Mouse (Mus musculus) midbrain, embryonic 10.5 days (tissue): ENCODE measurements around the gene Klrc1. TPM values are rescaled to one million over a fixed set of nuclear protein-coding genes. Genes with fewer than 3 reads are reported as not detected.
"Not testable (repeated sequence)": the region's sequence is repeated elsewhere in the genome, so short reads cannot be mapped to it uniquely, and the experiment has no call there.

ENCODE experiments used
- DNase-seq: peaks from one replicate; pipeline ENCODE4 v3.0.0-alpha.2; 2017; ENCODE audit warnings: low spot score
- H3K27ac ChIP-seq: fragments of 300-500 bp; sonication (generic); replicated peaks from 2 replicates; pipeline ENCODE4 v1.5.1; 2016; ENCODE audit warnings: mild to moderate bottlenecking
- H3K27me3 ChIP-seq: fragments of 300-500 bp; sonication (generic); 2 replicates; pipeline ENCODE4 v1.6.1; 2016; ENCODE audit warnings: low read depth, mild to moderate bottlenecking; ENCODE audit not compliant: poor library complexity, severe bottlenecking
- H3K36me3 ChIP-seq: fragments of 300-500 bp; sonication (generic); 2 replicates; pipeline ENCODE4 v1.6.1; 2016; ENCODE audit warnings: mild to moderate bottlenecking, moderate library complexity
- H3K4me1 ChIP-seq: fragments of 300-500 bp; sonication (generic); 2 replicates; pipeline ENCODE4 v1.6.1; 2016
- H3K4me3 ChIP-seq: fragments of 300-500 bp; sonication (generic); 2 replicates; pipeline ENCODE4 v1.5.1; 2016; ENCODE audit warnings: mild to moderate bottlenecking, moderate library complexity
- H3K9me3 ChIP-seq: fragments of 300-500 bp; sonication (generic); replicated peaks from 2 replicates; pipeline ENCODE4 v1.6.1; 2016; ENCODE audit warnings: mild to moderate bottlenecking
- WGBS: fragments of 180-500 bp; shearing (Covaris S2); methylation state at CpG from one replicate; pipeline ENCODE4 v1.1.7; 2016; 5-methylcytosine and 5-hydroxymethylcytosine counted together
- polyA plus RNA-seq: library from polyadenylated mRNA; unstranded; fragments of >200 nt; fragmentation: Nextera tagmentation; extraction: Ambion mirVana; gene quantifications from 2 replicates; pipeline ENCODE4 v1.2.1, GENCODE M21; 2016

The Klrc1 gene
- not detected in 2 replicates for polyA plus RNA-seq

GRCm38 (mm10) chr6:129678873-129679272 is at the start of gene Klrc1:
TSS of gene Klrc1 (minus strand) at chr6:129678973.
- H3K4me1 ChIP-seq: no peaks in the 10 kb centered on the region
- DNase-seq: no peak
- H3K4me3 ChIP-seq: no peak within 1 kb of the TSS
- H3K27ac ChIP-seq: no peak within 1 kb of the TSS
- H3K27me3 ChIP-seq: no peaks in the 10 kb centered on the region
- H3K36me3 ChIP-seq: no peaks in the 10 kb centered on the region
- H3K9me3 ChIP-seq: no peaks in the 10 kb centered on the region
- WGBS: 81% methylated on average over 3 of the region's 3 CpGs

- no peak for DNase-seq
- Histone ChIP-seq H3K27me3 (no peaks in the 10 kb centered on the region), H3K27ac (no peak overlapping the region), H3K36me3 (no peaks in the 10 kb centered on the region), H3K4me3 (no peak overlapping the region), H3K4me1 (no peaks in the 10 kb centered on the region), H3K9me3 (no peaks in the 10 kb centered on the region)
- 86% methylated on average over 1 of the region's 1 CpGs for WGBS
Observed at GRCm38 (mm10) chr6:129727237-129727636, 48.5 kb upstream of the Klrc1 start.

GRCm38 (mm10) chr6:129721390-129721789 is 42.6 kb upstream of the Klrc1 start:
- no peak for DNase-seq
- Histone ChIP-seq H3K27me3 (no peaks in the 10 kb centered on the region), H3K36me3 (no peaks in the 10 kb centered on the region), H3K9me3 (no peaks in the 10 kb centered on the region), H3K4me1 (no peaks in the 10 kb centered on the region), H3K4me3 (no peak overlapping the region), H3K27ac (no peak overlapping the region)
- WGBS: 65% methylated on average over 1 of the region's 1 CpGs

- no peaks in the 10 kb centered on the region for H3K9me3 ChIP-seq
- no peaks in the 10 kb centered on the region for H3K4me1 ChIP-seq
- H3K27ac ChIP-seq: no peak overlapping the region
- DNase-seq: no peak
- H3K36me3 ChIP-seq: no peaks in the 10 kb centered on the region
- H3K4me3 ChIP-seq: no peak overlapping the region
- H3K27me3 ChIP-seq: no peaks in the 10 kb centered on the region
- 37% methylated on average over 3 of the region's 3 CpGs for WGBS
Observed at GRCm38 (mm10) chr6:129720487-129720886, 41.7 kb upstream of the Klrc1 start.

GRCm38 (mm10) chr6:129717032-129717431 is 38.3 kb upstream of the Klrc1 start, which contains the start of gene Klri1:
TSS of gene Klri1 (minus strand) at chr6:129717132.
- Histone ChIP-seq H3K36me3 (no peaks in the 10 kb centered on the region), H3K4me3 (no peak within 1 kb of the TSS), H3K27me3 (no peaks in the 10 kb centered on the region), H3K4me1 (no peaks in the 10 kb centered on the region), H3K9me3 (no peaks in the 10 kb centered on the region), H3K27ac (no peak within 1 kb of the TSS)
- WGBS: 95% methylated on average over 4 of the region's 4 CpGs
- DNase-seq: no peak

GRCm38 (mm10) chr6:129713566-129713965 is 34.8 kb upstream of the Klrc1 start:
- H3K27me3 ChIP-seq: no peaks in the 10 kb centered on the region
- DNase-seq: no peak
- H3K27ac ChIP-seq: no peak overlapping the region
- H3K36me3 ChIP-seq: no peaks in the 10 kb centered on the region
- H3K4me1 ChIP-seq: no peaks in the 10 kb centered on the region
- 43% methylated on average over 1 of the region's 1 CpGs for WGBS
- H3K9me3 ChIP-seq: no peaks in the 10 kb centered on the region; the same call in 1 of the 2 replicates
- H3K4me3 ChIP-seq: no peak overlapping the region

- H3K9me3 ChIP-seq, DNase-seq, H3K27me3 ChIP-seq, H3K4me1 ChIP-seq, H3K36me3 ChIP-seq, H3K27ac ChIP-seq, H3K4me3 ChIP-seq: not testable (repeated sequence)
- 88% methylated on average over 10 of the region's 10 CpGs for WGBS
Observed at GRCm38 (mm10) chr6:129691436-129691835, 12.7 kb upstream of the Klrc1 start.

GRCm38 (mm10) chr6:129680379-129680778 is 1.6 kb upstream of the Klrc1 start:
- H3K9me3 ChIP-seq: no peaks in the 10 kb centered on the region
- H3K4me3 ChIP-seq: no peak overlapping the region
- no peak overlapping the region for H3K27ac ChIP-seq
- H3K27me3 ChIP-seq: no peaks in the 10 kb centered on the region
- H3K4me1 ChIP-seq: no peaks in the 10 kb centered on the region
- no peak for DNase-seq
- H3K36me3 ChIP-seq: no peaks in the 10 kb centered on the region
- 88% methylated on average over 1 of the region's 1 CpGs for WGBS

- WGBS: no CpG with 5 or more reads among the region's 3 CpGs
- not testable (repeated sequence) for H3K36me3 ChIP-seq, H3K9me3 ChIP-seq, H3K27ac ChIP-seq, DNase-seq, H3K27me3 ChIP-seq, H3K4me3 ChIP-seq, H3K4me1 ChIP-seq
Observed at GRCm38 (mm10) chr6:129661301-129661700, 17.5 kb downstream of the Klrc1 start.

- not testable (repeated sequence) for H3K36me3 ChIP-seq
Observed at GRCm38 (mm10) chr6:129660589-129660988, 18.2 kb downstream of the Klrc1 start, which contains the start of gene Klrc2. TSS of gene Klrc2 (minus strand) at chr6:129660689.

GRCm38 (mm10) chr6:129644054-129644453 is 34.7 kb downstream of the Klrc1 start:
- no CpG with 5 or more reads among the region's 3 CpGs for WGBS
- H3K4me1 ChIP-seq, H3K36me3 ChIP-seq, H3K4me3 ChIP-seq, H3K27me3 ChIP-seq, DNase-seq, H3K27ac ChIP-seq, H3K9me3 ChIP-seq: not testable (repeated sequence)

More at GRCm38 (mm10) chr6:129660589-129660988, 18.2 kb downstream of the Klrc1 start, which contains the start of gene Klrc2:
- H3K27ac ChIP-seq, H3K27me3 ChIP-seq, DNase-seq, H3K9me3 ChIP-seq, H3K4me1 ChIP-seq, H3K4me3 ChIP-seq: not testable (repeated sequence)
- 79% methylated on average over 4 of the region's 4 CpGs for WGBS

- WGBS: 89% methylated on average over 3 of the region's 3 CpGs
- H3K9me3 ChIP-seq, H3K27me3 ChIP-seq, DNase-seq, H3K4me3 ChIP-seq, H3K4me1 ChIP-seq, H3K36me3 ChIP-seq, H3K27ac ChIP-seq: not testable (repeated sequence)
Observed at GRCm38 (mm10) chr6:129643237-129643636, 35.5 kb downstream of the Klrc1 start, which contains the start of gene Klrc3. TSS of gene Klrc3 (minus strand) at chr6:129643337.

GRCm38 (mm10) chr6:129631046-129631445 is 47.7 kb downstream of the Klrc1 start:
- 84% methylated on average over 2 of the region's 2 CpGs for WGBS
- not testable (repeated sequence) for H3K27me3 ChIP-seq, H3K9me3 ChIP-seq, H3K4me3 ChIP-seq, H3K36me3 ChIP-seq, H3K27ac ChIP-seq, DNase-seq, H3K4me1 ChIP-seq

GRCm38 (mm10) chr6:129623735-129624134 is 55.0 kb downstream of the Klrc1 start, which contains the start of gene Klrk1:
TSS of gene Klrk1 (minus strand) at chr6:129623864.
- H3K4me3 ChIP-seq: no peak within 1 kb of the TSS
- H3K36me3 ChIP-seq: no peaks in the 10 kb centered on the region
- no peak within 1 kb of the TSS for H3K27ac ChIP-seq
- no peaks in the 10 kb centered on the region for H3K4me1 ChIP-seq
- 81% methylated on average over 4 of the region's 4 CpGs for WGBS
- H3K9me3 ChIP-seq: no peaks in the 10 kb centered on the region
- no peak for DNase-seq
- H3K27me3 ChIP-seq: no peaks in the 10 kb centered on the region
